Mouse (Mus musculus): ENCODE measurements around the gene Ssbp3. TPM values are rescaled to one million over a fixed set of nuclear protein-coding genes. Genes with fewer than 3 reads are reported as not detected.

Ssbp3 gene
- polyA plus RNA-seq, 1 experiment = 257 TPM

- DNase-seq (ENCODE audit: low read depth) = no peak
- TF ChIP-seq POLR2A (IDR thresholded peaks at IDR 0.05; ENCODE audit: borderline replicate concordance, extremely low read depth, insufficient read depth, insufficient read length, poor library complexity, severe bottlenecking) = no peak
- no peak for TF ChIP-seq CTCF (IDR thresholded peaks at IDR 0.05; ENCODE audit: borderline replicate concordance, extremely low read depth, insufficient read depth, insufficient read length)
These were observed 38.7 kb downstream of the Ssbp3 start for GRCm38 (mm10) chr4:106949200-106949599.

- TF ChIP-seq CTCF (IDR thresholded peaks at IDR 0.05; ENCODE audit: borderline replicate concordance, extremely low read depth, insufficient read depth, insufficient read length) (no peak), POLR2A (IDR thresholded peaks at IDR 0.05; ENCODE audit: borderline replicate concordance, extremely low read depth, insufficient read depth, insufficient read length, poor library complexity, severe bottlenecking) (no peak)
- DNase-seq (ENCODE audit: low read depth) = no peak
These were observed 40.3 kb downstream of the Ssbp3 start for GRCm38 (mm10) chr4:106950801-106951200.

GRCm38 (mm10) chr4:106951455-106951854 is 41.0 kb downstream of the Ssbp3 start:
- DNase-seq (ENCODE audit: low read depth) = no peak
- TF ChIP-seq POLR2A (IDR thresholded peaks at IDR 0.05; ENCODE audit: borderline replicate concordance, extremely low read depth, insufficient read depth, insufficient read length, poor library complexity, severe bottlenecking) (no peak), CTCF (IDR thresholded peaks at IDR 0.05; ENCODE audit: borderline replicate concordance, extremely low read depth, insufficient read depth, insufficient read length) (peak; percentile 9; the same call in 1 of the 2 replicates)

GRCm38 (mm10) chr4:106953221-106953620 is 42.7 kb downstream of the Ssbp3 start:
- no peak for TF ChIP-seq CTCF (IDR thresholded peaks at IDR 0.05; ENCODE audit: borderline replicate concordance, extremely low read depth, insufficient read depth, insufficient read length)
- no peak for TF ChIP-seq POLR2A (IDR thresholded peaks at IDR 0.05; ENCODE audit: borderline replicate concordance, extremely low read depth, insufficient read depth, insufficient read length, poor library complexity, severe bottlenecking)

GRCm38 (mm10) chr4:106953760-106954159 is 43.3 kb downstream of the Ssbp3 start:
- no peak for DNase-seq (ENCODE audit: low read depth)
- TF ChIP-seq CTCF (IDR thresholded peaks at IDR 0.05; ENCODE audit: borderline replicate concordance, extremely low read depth, insufficient read depth, insufficient read length) (no peak), POLR2A (IDR thresholded peaks at IDR 0.05; ENCODE audit: borderline replicate concordance, extremely low read depth, insufficient read depth, insufficient read length, poor library complexity, severe bottlenecking) (no peak)

More at GRCm38 (mm10) chr4:106953221-106953620, 42.7 kb downstream of the Ssbp3 start:
- no peak for DNase-seq (ENCODE audit: low read depth)

- TF ChIP-seq CTCF (IDR thresholded peaks at IDR 0.05; ENCODE audit: borderline replicate concordance, extremely low read depth, insufficient read depth, insufficient read length) (no peak), POLR2A (IDR thresholded peaks at IDR 0.05; ENCODE audit: borderline replicate concordance, extremely low read depth, insufficient read depth, insufficient read length, poor library complexity, severe bottlenecking) (no peak)
- DNase-seq (ENCODE audit: low read depth) = peak; percentile 90
These were observed 45.5 kb downstream of the Ssbp3 start for GRCm38 (mm10) chr4:106955729-106956712.

- TF ChIP-seq POLR2A (IDR thresholded peaks at IDR 0.05; ENCODE audit: borderline replicate concordance, extremely low read depth, insufficient read depth, insufficient read length, poor library complexity, severe bottlenecking) (no peak), CTCF (IDR thresholded peaks at IDR 0.05; ENCODE audit: borderline replicate concordance, extremely low read depth, insufficient read depth, insufficient read length) (no peak)
- DNase-seq (ENCODE audit: low read depth) = no peak
These were observed 47.6 kb downstream of the Ssbp3 start for GRCm38 (mm10) chr4:106958117-106958516.

GRCm38 (mm10) chr4:106958561-106958960 is 48.1 kb downstream of the Ssbp3 start:
- no peak for DNase-seq (ENCODE audit: low read depth)
- no peak for TF ChIP-seq POLR2A (IDR thresholded peaks at IDR 0.05; ENCODE audit: borderline replicate concordance, extremely low read depth, insufficient read depth, insufficient read length, poor library complexity, severe bottlenecking)
- TF ChIP-seq CTCF (IDR thresholded peaks at IDR 0.05; ENCODE audit: borderline replicate concordance, extremely low read depth, insufficient read depth, insufficient read length) = no peak

- peak; percentile 94 for DNase-seq (ENCODE audit: low read depth)
- TF ChIP-seq POLR2A (IDR thresholded peaks at IDR 0.05; ENCODE audit: borderline replicate concordance, extremely low read depth, insufficient read depth, insufficient read length, poor library complexity, severe bottlenecking) (no peak), CTCF (IDR thresholded peaks at IDR 0.05; ENCODE audit: borderline replicate concordance, extremely low read depth, insufficient read depth, insufficient read length) (no peak)
These were observed 49.2 kb downstream of the Ssbp3 start for GRCm38 (mm10) chr4:106959506-106960302.

- TF ChIP-seq CTCF (IDR thresholded peaks at IDR 0.05; ENCODE audit: borderline replicate concordance, extremely low read depth, insufficient read depth, insufficient read length) = no peak
- TF ChIP-seq POLR2A (IDR thresholded peaks at IDR 0.05; ENCODE audit: borderline replicate concordance, extremely low read depth, insufficient read depth, insufficient read length, poor library complexity, severe bottlenecking) = no peak
These were observed 50.0 kb downstream of the Ssbp3 start for GRCm38 (mm10) chr4:106960476-106960875.

GRCm38 (mm10) chr4:106961321-106961720 is 50.8 kb downstream of the Ssbp3 start:
- no peak for DNase-seq (ENCODE audit: low read depth)
- TF ChIP-seq CTCF (IDR thresholded peaks at IDR 0.05; ENCODE audit: borderline replicate concordance, extremely low read depth, insufficient read depth, insufficient read length) (no peak), POLR2A (IDR thresholded peaks at IDR 0.05; ENCODE audit: borderline replicate concordance, extremely low read depth, insufficient read depth, insufficient read length, poor library complexity, severe bottlenecking) (no peak)

More at GRCm38 (mm10) chr4:106960476-106960875, 50.0 kb downstream of the Ssbp3 start:
- no peak for DNase-seq (ENCODE audit: low read depth)

Measured in brain, embryonic 14.5 days (tissue).